Mouse (Mus musculus) G1E (cell line): ENCODE measurements at regions not wholly inside any gene's neighbourhood (a gene's known extent, or its start where the extent isn't known, plus 50 kb on each side); places are given as distances from the start of the nearest gene placed in this dataset.

Experiments used
- ATAC-seq: 2 replicates; pipeline ENCODE4 v1.8.0; 2016; ENCODE audit warnings: mild to moderate bottlenecking; ENCODE audit not compliant: insufficient number of reproducible peaks, poor library complexity, low FRiP score, severe bottlenecking; ENCODE audit errors: extremely low read depth
- DNase-seq: peaks from one replicate; pipeline ENCODE4 v3.0.0; 2012; ENCODE audit warnings: low spot score
- H3K27me3 ChIP-seq: 2 replicates; pipeline ENCODE4 v1.6.1; 2012; ENCODE audit warnings: mild to moderate bottlenecking, low read length, inconsistent platforms; ENCODE audit not compliant: insufficient read depth
- H3K36me3 ChIP-seq: replicated peaks from 2 replicates; pipeline ENCODE3; 2012; ENCODE audit warnings: mild to moderate bottlenecking, inconsistent platforms
- H3K4me1 ChIP-seq: 2 replicates; pipeline ENCODE4 v1.6.1; 2012; ENCODE audit warnings: low read depth, low read length, inconsistent platforms, mixed read lengths; ENCODE audit not compliant: insufficient read depth
- H3K4me3 ChIP-seq: 2 replicates; pipeline ENCODE4 v1.5.1; 2012; ENCODE audit warnings: low read depth, mild to moderate bottlenecking, inconsistent platforms, low read length, moderate library complexity, mixed read lengths
- H3K9me3 ChIP-seq: replicated peaks from 2 replicates; pipeline ENCODE4 v1.6.1; 2012; ENCODE audit warnings: inconsistent platforms
- CTCF ChIP-seq: IDR thresholded peaks from 2 replicates; pipeline ENCODE4 v1.5.1; 2012; ENCODE audit warnings: low read depth, low read length, inconsistent platforms, mixed read lengths
- GATA1 ChIP-seq: IDR thresholded peaks from 2 replicates; pipeline ENCODE4 v1.6.1; 2012; ENCODE audit warnings: borderline replicate concordance, low read length, inconsistent platforms, mixed read lengths
- GATA2 ChIP-seq: IDR thresholded peaks from 2 replicates; pipeline ENCODE4 v1.6.1; 2012; ENCODE audit warnings: low read depth, low read length, inconsistent platforms, borderline replicate concordance
- POLR2AphosphoS5 ChIP-seq: IDR thresholded peaks from 2 replicates; pipeline ENCODE4 v1.6.1; 2012; ENCODE audit warnings: low read depth, low read length, inconsistent platforms; ENCODE audit not compliant: insufficient replicate concordance
- TAL1 ChIP-seq: conservative IDR thresholded peaks from 2 replicates; pipeline ENCODE4 v1.6.1; 2012; ENCODE audit warnings: low read depth, low read length, inconsistent platforms, mixed read lengths

- no peaks in the 10 kb centered on the region for H3K27me3 ChIP-seq
- no peaks in the 10 kb centered on the region for H3K36me3 ChIP-seq
- no peak for DNase-seq
- ATAC-seq: no peak
- H3K9me3 ChIP-seq: no peaks in the 10 kb centered on the region
- no peak overlapping the region for H3K4me3 ChIP-seq
- peaks cover 38% of the 10 kb centered on the region for H3K4me1 ChIP-seq
- TF ChIP-seq POLR2AphosphoS5: no peak
- TF ChIP-seq CTCF: no peak
- TF ChIP-seq GATA1: no peak
- TF ChIP-seq TAL1: no peak
- TF ChIP-seq GATA2: no peak
These were observed 102.7 kb upstream of the Irf2bp2 start for GRCm38 (mm10) chr8:126696346-126697010.

- TF ChIP-seq GATA1 (no peak), GATA2 (no peak)
- Histone ChIP-seq H3K36me3 (no peaks in the 10 kb centered on the region), H3K4me3 (no peak overlapping the region; the same call in 1 of the 2 replicates), H3K4me1 (peaks cover 38% of the 10 kb centered on the region), H3K27me3 (no peaks in the 10 kb centered on the region), H3K9me3 (no peaks in the 10 kb centered on the region)
- DNase-seq (peak; percentile 15), ATAC-seq (no peak)
These were observed 100.6 kb upstream of the Irf2bp2 start for GRCm38 (mm10) chr8:126694370-126694769.

GRCm38 (mm10) chr8:126693642-126694041 is 99.9 kb upstream of the Irf2bp2 start:
- ATAC-seq (no peak), DNase-seq (no peak)
- peaks cover 35% of the 10 kb centered on the region for H3K4me1 ChIP-seq
- no peak overlapping the region for H3K4me3 ChIP-seq
- no peaks in the 10 kb centered on the region for H3K36me3 ChIP-seq
- TF ChIP-seq CTCF: no peak
- TF ChIP-seq TAL1: no peak
- TF ChIP-seq GATA2: no peak
- TF ChIP-seq GATA1: no peak
- no peak for TF ChIP-seq POLR2AphosphoS5
- no peaks in the 10 kb centered on the region for H3K27me3 ChIP-seq
- no peaks in the 10 kb centered on the region for H3K9me3 ChIP-seq

- ATAC-seq: no peak
- Histone ChIP-seq H3K4me1 (peaks cover 38% of the 10 kb centered on the region), H3K27me3 (no peaks in the 10 kb centered on the region), H3K36me3 (no peaks in the 10 kb centered on the region), H3K9me3 (no peaks in the 10 kb centered on the region), H3K4me3 (no peak overlapping the region)
- TF ChIP-seq TAL1: no peak
- TF ChIP-seq GATA1: no peak
- TF ChIP-seq GATA2: no peak
- no peak for TF ChIP-seq CTCF
- TF ChIP-seq POLR2AphosphoS5: no peak
- DNase-seq: no peak
These were observed 98.9 kb upstream of the Irf2bp2 start for GRCm38 (mm10) chr8:126692711-126693110.

- no peak for DNase-seq
- peaks cover 40% of the 10 kb centered on the region for H3K4me1 ChIP-seq
These were observed 98.5 kb upstream of the Irf2bp2 start for GRCm38 (mm10) chr8:126692263-126692662.

GRCm38 (mm10) chr8:126688450-126688849 is 94.7 kb upstream of the Irf2bp2 start:
- Histone ChIP-seq H3K36me3 (no peaks in the 10 kb centered on the region), H3K27me3 (no peaks in the 10 kb centered on the region), H3K9me3 (no peaks in the 10 kb centered on the region), H3K4me3 (no peak overlapping the region), H3K4me1 (peaks cover 44% of the 10 kb centered on the region)
- ATAC-seq: no peak
- DNase-seq: no peak
- TF ChIP-seq POLR2AphosphoS5 (no peak), TAL1 (no peak), GATA2 (no peak), GATA1 (no peak), CTCF (no peak)

More at GRCm38 (mm10) chr8:126692263-126692662, 98.5 kb upstream of the Irf2bp2 start:
- Histone ChIP-seq H3K4me3 (no peak overlapping the region), H3K9me3 (no peaks in the 10 kb centered on the region), H3K36me3 (no peaks in the 10 kb centered on the region), H3K27me3 (no peaks in the 10 kb centered on the region)
- ATAC-seq: no peak
- TF ChIP-seq GATA1: no peak
- TF ChIP-seq TAL1: no peak
- TF ChIP-seq CTCF: no peak
- no peak for TF ChIP-seq GATA2
- no peak for TF ChIP-seq POLR2AphosphoS5

- TF ChIP-seq GATA2 (no peak), POLR2AphosphoS5 (no peak), CTCF (no peak), GATA1 (no peak), TAL1 (no peak)
- H3K27me3 ChIP-seq: no peaks in the 10 kb centered on the region
- no peaks in the 10 kb centered on the region for H3K9me3 ChIP-seq
- DNase-seq (no peak), ATAC-seq (no peak)
- no peaks in the 10 kb centered on the region for H3K36me3 ChIP-seq
- H3K4me1 ChIP-seq: peaks cover 45% of the 10 kb centered on the region
- H3K4me3 ChIP-seq: no peak overlapping the region
These were observed 94.2 kb upstream of the Irf2bp2 start for GRCm38 (mm10) chr8:126688014-126688413.
